Mouse (Mus musculus) forebrain, embryonic 13.5 days (tissue): ENCODE measurements at regions not wholly inside any gene's neighbourhood (a gene's known extent, or its start where the extent isn't known, plus 50 kb on each side); places are given as distances from the start of the nearest gene placed in this dataset.

Experiments
- ATAC-seq: fragments of 200-750 bp; cut with Nextera tagmentation; 2 replicates; pipeline ENCODE4 v1.8.0; 2017
- H3K27ac ChIP-seq: fragments of 300-500 bp; sonication (generic); 2 replicates; pipeline ENCODE4 v1.5.1; 2015; ENCODE audit warnings: inconsistent platforms, mild to moderate bottlenecking, moderate library complexity
- H3K27me3 ChIP-seq: fragments of 300-500 bp; sonication (generic); 2 replicates; pipeline ENCODE4 v1.6.1; 2015; ENCODE audit warnings: mild to moderate bottlenecking, inconsistent platforms
- H3K36me3 ChIP-seq: fragments of 300-500 bp; sonication (generic); 2 replicates; pipeline ENCODE4 v1.6.1; 2015; ENCODE audit warnings: mild to moderate bottlenecking, inconsistent platforms; ENCODE audit not compliant: poor library complexity, severe bottlenecking
- H3K4me1 ChIP-seq: fragments of 300-500 bp; sonication (generic); 2 replicates; pipeline ENCODE4 v1.6.1; 2015; ENCODE audit warnings: inconsistent platforms
- H3K4me2 ChIP-seq: fragments of 300-500 bp; sonication (generic); 2 replicates; pipeline ENCODE4 v1.6.1; 2015; ENCODE audit warnings: inconsistent platforms, mild to moderate bottlenecking, moderate library complexity
- H3K4me3 ChIP-seq: fragments of 300-500 bp; sonication (generic); 2 replicates; pipeline ENCODE4 v1.5.1; 2015; ENCODE audit warnings: mild to moderate bottlenecking, inconsistent platforms
- H3K9ac ChIP-seq: fragments of 300-500 bp; sonication (generic); 2 replicates; pipeline ENCODE4 v1.6.1; 2015; ENCODE audit warnings: mild to moderate bottlenecking, inconsistent platforms
- H3K9me3 ChIP-seq: fragments of 300-500 bp; sonication (generic); replicated peaks from 2 replicates; pipeline ENCODE4 v1.6.1; 2016; ENCODE audit warnings: inconsistent platforms
- WGBS: fragments of 180-500 bp; shearing (Covaris S2); methylation state at CpG from one replicate; pipeline ENCODE4 v1.1.7; 2015; 5-methylcytosine and 5-hydroxymethylcytosine counted together

DNA sequence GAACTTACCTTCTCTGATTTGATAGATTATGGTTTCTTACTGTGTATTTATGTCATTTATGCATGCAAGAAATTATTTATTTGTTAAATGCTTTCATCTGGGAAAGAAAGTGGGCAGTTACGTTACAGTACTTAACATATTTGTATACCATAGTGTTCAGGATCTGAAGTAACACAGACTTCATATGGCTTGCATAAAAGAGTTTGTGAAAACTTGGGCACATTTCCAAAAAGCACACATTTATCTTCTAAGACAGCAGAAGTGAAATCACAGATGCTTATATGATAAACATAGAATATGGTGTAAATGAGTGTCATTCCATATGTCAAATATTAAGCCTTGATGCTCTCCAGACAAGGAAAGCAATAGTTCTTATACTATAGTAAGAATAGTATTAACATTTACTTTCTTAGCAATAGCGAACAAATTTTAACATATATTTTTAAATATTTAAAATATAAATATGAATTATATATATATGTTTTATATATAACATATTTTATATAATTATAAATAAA is 4549.1 kb upstream of the Gm7489 start:
- 81% methylated on average over 2 of the region's 2 CpGs for WGBS
- H3K36me3 ChIP-seq, result no peaks in the 10 kb centered on the region

GRCm38 (mm10) chr15:49347029-49347428 is 4537.7 kb upstream of the Gm7489 start:
- Histone ChIP-seq H3K9me3 (no peaks in the 10 kb centered on the region), H3K9ac (no peak overlapping the region), H3K4me1 (no peaks in the 10 kb centered on the region), H3K4me3 (no peak overlapping the region), H3K27me3 (no peaks in the 10 kb centered on the region), H3K36me3 (no peaks in the 10 kb centered on the region), H3K27ac (no peak overlapping the region), H3K4me2 (no peak overlapping the region)
- no peak for ATAC-seq
- WGBS, result 92% methylated on average over 1 of the region's 1 CpGs

More for the DNA sequence above, 4549.1 kb upstream of the Gm7489 start:
- H3K4me3 ChIP-seq, result no peak overlapping the region
- ATAC-seq, result peak; percentile 62; the same call in 1 of the 2 replicates
- H3K27ac ChIP-seq, result no peak overlapping the region
- H3K9me3 ChIP-seq, result no peaks in the 10 kb centered on the region
- H3K4me1 ChIP-seq, result no peaks in the 10 kb centered on the region
- H3K27me3 ChIP-seq, result no peaks in the 10 kb centered on the region
- H3K9ac ChIP-seq, result no peak overlapping the region
- H3K4me2 ChIP-seq, result no peak overlapping the region

GRCm38 (mm10) chr15:49356107-49356506 is 4528.6 kb upstream of the Gm7489 start:
- Histone ChIP-seq H3K4me2 (no peak overlapping the region), H3K27me3 (no peaks in the 10 kb centered on the region), H3K36me3 (no peaks in the 10 kb centered on the region), H3K27ac (no peak overlapping the region), H3K9me3 (no peaks in the 10 kb centered on the region), H3K4me3 (no peak overlapping the region), H3K4me1 (no peaks in the 10 kb centered on the region), H3K9ac (no peak overlapping the region)
- ATAC-seq, result no peak
- 75% methylated on average over 2 of the region's 2 CpGs for WGBS

DNA sequence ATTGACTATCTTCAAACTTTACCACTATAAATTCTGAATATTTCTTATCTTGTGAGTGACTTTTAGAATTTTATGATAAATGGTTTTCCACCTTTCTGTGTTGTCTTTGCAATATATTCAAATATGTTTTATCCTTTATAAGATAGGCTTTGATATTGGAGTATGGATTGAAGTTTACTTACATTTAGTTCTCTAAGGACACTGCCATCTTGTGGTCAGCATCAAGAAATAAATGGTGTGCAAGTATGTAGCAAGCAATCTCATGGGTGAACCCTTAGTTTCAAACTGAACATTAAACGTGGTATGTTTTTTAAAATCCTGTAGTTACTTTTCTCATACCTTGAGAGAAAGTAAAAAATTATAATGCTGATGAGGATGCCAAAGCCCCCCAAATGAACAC is 4488.7 kb upstream of the Gm7489 start:
- H3K4me3 ChIP-seq, result no peak overlapping the region
- H3K4me2 ChIP-seq, result no peak overlapping the region
- H3K27ac ChIP-seq, result no peak overlapping the region
- no peaks in the 10 kb centered on the region for H3K4me1 ChIP-seq
- H3K9ac ChIP-seq, result no peak overlapping the region
- H3K9me3 ChIP-seq, result no peaks in the 10 kb centered on the region
- 41% methylated on average over 1 of the region's 1 CpGs for WGBS
- ATAC-seq, result no peak
- no peaks in the 10 kb centered on the region for H3K27me3 ChIP-seq
- no peaks in the 10 kb centered on the region for H3K36me3 ChIP-seq

- Histone ChIP-seq H3K4me1 (no peaks in the 10 kb centered on the region), H3K36me3 (no peaks in the 10 kb centered on the region), H3K9ac (no peak overlapping the region), H3K9me3 (no peaks in the 10 kb centered on the region), H3K27me3 (no peaks in the 10 kb centered on the region), H3K27ac (no peak overlapping the region), H3K4me3 (no peak overlapping the region), H3K4me2 (no peak overlapping the region)
- no peak for ATAC-seq
These were observed 4471.0 kb upstream of the Gm7489 start for GRCm38 (mm10) chr15:49413665-49414064.

DNA sequence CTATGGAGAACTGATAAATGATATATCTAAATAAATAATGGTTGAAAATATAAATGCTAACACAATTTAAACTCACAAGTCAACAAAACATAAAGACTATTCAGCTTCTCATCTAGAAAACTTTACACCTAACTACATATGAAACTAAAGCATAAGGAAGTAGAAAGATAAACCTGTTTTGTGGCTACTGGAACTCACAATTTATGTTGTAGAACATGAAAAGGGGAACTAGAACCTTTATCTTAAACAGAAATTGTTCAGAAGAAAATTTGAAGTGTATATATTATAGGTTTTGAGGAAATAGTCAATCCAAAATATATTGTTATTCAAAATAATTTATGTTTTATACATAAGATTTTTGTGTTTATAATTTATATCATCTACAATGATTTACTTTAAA is 4433.4 kb upstream of the Gm7489 start:
- no peaks in the 10 kb centered on the region for H3K4me1 ChIP-seq
- ATAC-seq, result no peak

DNA sequence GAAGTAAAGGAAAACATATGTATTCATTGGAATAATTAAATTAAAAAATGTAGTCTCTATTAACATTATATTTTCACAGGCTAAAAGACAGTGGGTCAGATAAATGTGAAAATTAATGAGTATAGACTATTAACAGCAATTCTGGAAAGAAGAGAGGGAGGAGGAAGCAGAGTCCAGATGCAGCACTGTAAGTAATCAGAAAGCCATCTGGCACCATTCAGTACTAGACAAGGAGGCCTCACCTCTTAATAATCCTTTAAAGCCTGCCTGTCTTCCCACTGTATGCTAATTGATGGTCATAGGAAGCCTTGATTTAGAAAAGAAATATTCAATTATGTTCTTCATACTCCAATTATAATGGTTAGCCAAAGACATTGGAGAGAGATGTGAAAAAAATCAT is 4400.1 kb upstream of the Gm7489 start:
- H3K4me1 ChIP-seq, result no peaks in the 10 kb centered on the region
- no peaks in the 10 kb centered on the region for H3K9me3 ChIP-seq
- no peak overlapping the region for H3K4me3 ChIP-seq
- H3K27me3 ChIP-seq, result no peaks in the 10 kb centered on the region
- H3K36me3 ChIP-seq, result no peaks in the 10 kb centered on the region
- H3K27ac ChIP-seq, result no peak overlapping the region
- no peak for ATAC-seq
- H3K9ac ChIP-seq, result no peak overlapping the region
- no peak overlapping the region for H3K4me2 ChIP-seq

More for the DNA sequence above, 4433.4 kb upstream of the Gm7489 start:
- H3K36me3 ChIP-seq, result no peaks in the 10 kb centered on the region
- no peak overlapping the region for H3K27ac ChIP-seq
- no peaks in the 10 kb centered on the region for H3K9me3 ChIP-seq
- no peak overlapping the region for H3K9ac ChIP-seq
- H3K4me2 ChIP-seq, result no peak overlapping the region
- no peak overlapping the region for H3K4me3 ChIP-seq
- H3K27me3 ChIP-seq, result no peaks in the 10 kb centered on the region

DNA sequence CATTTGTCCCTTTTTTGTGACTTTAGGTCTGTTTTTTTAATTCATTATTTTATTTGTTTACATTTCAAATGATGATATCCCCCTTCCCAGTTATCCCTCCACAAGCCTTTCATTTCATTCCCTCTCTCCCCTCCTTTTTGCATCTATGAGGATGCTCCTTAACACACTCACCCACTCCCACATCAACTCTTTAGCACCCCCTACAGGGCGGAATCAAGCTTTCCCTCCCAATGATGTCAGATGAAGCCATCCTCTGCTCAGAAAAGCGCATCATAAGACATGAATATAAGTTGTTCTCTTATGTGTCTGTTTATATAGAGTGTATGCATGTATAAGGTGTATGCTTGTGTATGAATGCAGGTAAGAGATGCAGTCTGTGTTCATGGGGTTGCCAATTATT is 4391.9 kb upstream of the Gm7489 start:
- no peak overlapping the region for H3K27ac ChIP-seq
- no peak overlapping the region for H3K4me3 ChIP-seq
- WGBS, result 48% methylated on average over 2 of the region's 2 CpGs
- no peaks in the 10 kb centered on the region for H3K9me3 ChIP-seq
- no peaks in the 10 kb centered on the region for H3K4me1 ChIP-seq
- no peaks in the 10 kb centered on the region for H3K36me3 ChIP-seq
- no peak overlapping the region for H3K9ac ChIP-seq
- no peak for ATAC-seq
- H3K4me2 ChIP-seq, result no peak overlapping the region
- H3K27me3 ChIP-seq, result no peaks in the 10 kb centered on the region

GRCm38 (mm10) chr15:49501821-49502220 is 4382.9 kb upstream of the Gm7489 start:
- no peak overlapping the region for H3K4me3 ChIP-seq
- ATAC-seq, result no peak

More at GRCm38 (mm10) chr15:49501821-49502220, 4382.9 kb upstream of the Gm7489 start:
- Histone ChIP-seq H3K27ac (no peak overlapping the region), H3K4me2 (no peak overlapping the region), H3K4me1 (no peaks in the 10 kb centered on the region), H3K27me3 (no peaks in the 10 kb centered on the region), H3K36me3 (no peaks in the 10 kb centered on the region), H3K9me3 (no peaks in the 10 kb centered on the region), H3K9ac (no peak overlapping the region)
